Mouse (Mus musculus): ENCODE results near the gene Areg. TPM values are rescaled to one million over a fixed set of nuclear protein-coding genes. Genes with fewer than 3 reads are reported as not detected.

Gene Areg
- polyA plus RNA-seq, 1 experiment from 2014 or later = not detected

Other genes with a start within 250 kb of the Areg start
- gene Cxcl1, start 248.4 kb upstream of the Areg start, polyA plus RNA-seq (2015; fragmentation: Nextera tagmentation; extraction: Ambion mirVana) = 1.4 and 1.5 TPM in 2 replicates
- gene Cxcl2, start 235.7 kb upstream of the Areg start, polyA plus RNA-seq (2015; fragmentation: Nextera tagmentation; extraction: Ambion mirVana) = not detected in 2 replicates
- gene Mthfd2l, start 208.5 kb upstream of the Areg start, polyA plus RNA-seq (2015; fragmentation: Nextera tagmentation; extraction: Ambion mirVana) = 4.8 and 5.8 TPM in 2 replicates
- 0.05 TPM in 1 of 2 replicates, not detected in the other for gene Epgn, start 112.1 kb upstream of the Areg start, polyA plus RNA-seq (2015; fragmentation: Nextera tagmentation; extraction: Ambion mirVana)
- gene Ereg, start 65.0 kb upstream of the Areg start, polyA plus RNA-seq (2015; fragmentation: Nextera tagmentation; extraction: Ambion mirVana) = 0.11 and 0.14 TPM in 2 replicates

Measured in liver, embryonic 16.5 days (tissue).